Mouse (Mus musculus) kidney, embryonic 14.5 days (tissue): ENCODE results near the gene Arhgef25. TPM values are rescaled to one million over a fixed set of nuclear protein-coding genes. Genes with fewer than 3 reads are reported as not detected.
A peak's percentile ranks its signal among the peaks of the same experiment; 100 is the strongest.
"Not testable (repeated sequence)": the region's sequence is repeated elsewhere in the genome, so short reads cannot be mapped to it uniquely, and the experiment has no call there.

ENCODE experiments used
- ATAC-seq: fragments of 200-750 bp; cut with Nextera tagmentation; 2 replicates; pipeline ENCODE4 v1.8.0; 2017; ENCODE audit warnings: moderate number of reproducible peaks, mild to moderate bottlenecking, moderate TSS enrichment, moderate library complexity; ENCODE audit not compliant: low FRiP score, low TSS enrichment
- H3K27ac ChIP-seq: fragments of 300-500 bp; sonication (generic); 2 replicates; pipeline ENCODE4 v1.5.1; 2014; ENCODE audit warnings: low read depth, mild to moderate bottlenecking, low read length, moderate library complexity, mixed read lengths
- H3K27me3 ChIP-seq: fragments of 300-500 bp; sonication (generic); 2 replicates; pipeline ENCODE4 v1.6.1; 2014; ENCODE audit warnings: mild to moderate bottlenecking, low read length; ENCODE audit not compliant: control insufficient read depth, insufficient read depth
- H3K36me3 ChIP-seq: fragments of 300-500 bp; sonication (generic); 2 replicates; pipeline ENCODE4 v1.6.1; 2014; ENCODE audit warnings: low read length, mixed read lengths; ENCODE audit not compliant: control insufficient read depth, insufficient read depth
- H3K4me1 ChIP-seq: fragments of 300-500 bp; sonication (generic); 2 replicates; pipeline ENCODE4 v1.6.1; 2014; ENCODE audit warnings: low read length, mixed read lengths; ENCODE audit not compliant: control insufficient read depth, insufficient read depth
- H3K4me2 ChIP-seq: fragments of 300-500 bp; sonication (generic); replicated peaks from 2 replicates; pipeline ENCODE4 v1.6.1; 2014; ENCODE audit warnings: low read depth, mild to moderate bottlenecking, low read length
- H3K4me3 ChIP-seq: fragments of 300-500 bp; sonication (generic); 2 replicates; pipeline ENCODE4 v1.5.1; 2014; ENCODE audit warnings: mild to moderate bottlenecking, low read length
- H3K9ac ChIP-seq: fragments of 300-500 bp; sonication (generic); 2 replicates; pipeline ENCODE4 v1.6.1; 2014; ENCODE audit warnings: low read depth, mild to moderate bottlenecking, low read length, moderate library complexity
- H3K9me3 ChIP-seq: fragments of 300-500 bp; sonication (generic); 2 replicates; pipeline ENCODE4 v1.6.1; 2016; ENCODE audit warnings: low read length; ENCODE audit not compliant: control insufficient read depth
- WGBS: fragments of 180-500 bp; shearing (Covaris S2); extraction: QIAGEN DNeasy Blood & Tissue Kit; methylation state at CpG from one replicate; pipeline ENCODE4 v1.1.7; 2014; 5-methylcytosine and 5-hydroxymethylcytosine counted together
- polyA plus RNA-seq: library from polyadenylated mRNA; unstranded; fragments of >200 nt; fragmentation: Nextera tagmentation; extraction: Ambion mirVana; gene quantifications from 2 replicates; pipeline ENCODE4 v1.2.1, GENCODE M21; 2014

The Arhgef25 gene
- polyA plus RNA-seq, 1 experiment from 2014 or later, result 32.9 TPM

DNA sequence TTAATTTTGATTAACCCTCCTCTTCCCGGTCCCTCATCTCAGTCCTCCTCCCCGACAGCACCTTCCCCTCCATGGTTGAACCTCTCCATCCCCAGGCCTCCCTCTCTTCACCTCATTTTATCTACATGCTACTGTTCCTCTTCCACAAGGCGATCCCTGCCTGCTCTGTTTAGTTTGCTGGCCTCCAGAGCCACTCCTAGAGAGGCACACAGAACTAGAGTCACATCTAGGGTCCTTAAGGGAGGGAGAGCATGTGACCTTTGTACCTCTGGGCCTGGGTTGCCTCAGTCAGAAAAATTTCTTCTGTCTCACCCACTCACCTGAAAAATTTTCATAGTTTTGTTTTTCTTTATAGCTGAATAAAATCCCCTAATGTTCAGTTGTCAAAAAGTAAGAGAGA, 52.0 kb downstream of the Arhgef25 start:
- no peak for ATAC-seq

DNA sequence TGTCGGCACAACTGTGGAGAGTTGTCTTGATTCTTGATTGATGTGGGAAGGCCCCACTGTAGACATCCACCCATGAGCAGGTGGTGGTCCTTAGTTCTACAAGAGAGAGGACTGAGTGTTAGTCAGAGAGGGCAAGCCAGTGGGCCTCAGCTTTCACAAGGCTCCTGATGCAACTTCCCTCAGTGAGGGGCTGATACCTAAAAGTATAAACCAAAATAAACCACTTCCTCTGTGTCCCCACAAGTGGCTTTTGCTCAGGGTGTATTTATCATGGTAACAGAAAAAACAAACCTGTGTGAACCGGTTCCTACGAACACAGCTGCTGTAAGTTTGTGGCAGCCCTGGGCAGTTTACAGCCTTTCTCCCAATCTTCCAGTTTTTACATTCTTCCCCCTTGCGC, 53.4 kb downstream of the Arhgef25 start:
- Histone ChIP-seq H3K4me2 (no peak overlapping the region), H3K27me3 (no peaks in the 10 kb centered on the region), H3K9me3 (no peaks in the 10 kb centered on the region), H3K4me3 (no peak overlapping the region), H3K9ac (no peak overlapping the region), H3K27ac (no peak overlapping the region), H3K4me1 (no peaks in the 10 kb centered on the region), H3K36me3 (no peaks in the 10 kb centered on the region)
- no peak for ATAC-seq
- WGBS, result 80% methylated on average over 4 of the region's 4 CpGs

More for the DNA sequence above, 52.0 kb downstream of the Arhgef25 start:
- H3K36me3 ChIP-seq, result no peaks in the 10 kb centered on the region
- WGBS, result 83% methylated on average over 3 of the region's 3 CpGs
- H3K9ac ChIP-seq, result no peak overlapping the region
- no peaks in the 10 kb centered on the region for H3K4me1 ChIP-seq
- no peak overlapping the region for H3K4me3 ChIP-seq
- no peaks in the 10 kb centered on the region for H3K27me3 ChIP-seq
- no peak overlapping the region for H3K4me2 ChIP-seq
- no peaks in the 10 kb centered on the region for H3K9me3 ChIP-seq
- no peak overlapping the region for H3K27ac ChIP-seq

DNA sequence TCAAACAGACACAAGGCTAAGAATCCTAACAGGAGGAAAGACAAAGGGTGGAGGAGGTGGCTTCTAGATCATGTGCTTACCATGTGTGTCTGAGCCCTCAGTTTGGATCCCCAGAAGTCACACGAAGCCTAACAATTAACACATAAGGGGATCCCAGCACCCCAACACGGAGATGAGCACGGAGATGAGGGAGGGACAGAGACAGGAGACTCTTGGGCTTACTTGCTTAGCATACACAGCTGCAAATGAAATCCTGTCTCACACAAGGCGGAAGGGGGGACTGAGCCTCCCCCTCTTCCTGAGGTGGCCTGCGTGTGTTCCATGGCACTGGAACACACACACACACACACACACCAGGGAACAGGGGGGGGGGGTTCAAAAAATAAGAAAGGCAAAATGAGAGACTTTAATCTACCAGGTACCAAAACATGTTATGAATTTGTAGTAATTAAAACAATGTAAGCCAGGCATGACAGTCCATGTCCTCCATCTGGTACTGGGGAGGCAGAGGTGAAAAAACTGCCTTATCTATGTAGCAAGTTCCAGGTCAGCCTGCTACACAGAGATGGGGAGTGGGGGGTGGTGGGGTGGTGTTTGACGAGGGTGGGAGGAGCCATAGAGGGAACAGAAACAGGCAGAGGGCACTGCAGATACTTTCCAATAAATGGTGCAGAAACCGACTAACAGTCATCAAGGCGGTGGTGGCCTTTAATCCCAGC, 54.6 kb downstream of the Arhgef25 start:
- H3K27me3 ChIP-seq, result no peaks in the 10 kb centered on the region
- H3K36me3 ChIP-seq, result no peaks in the 10 kb centered on the region
- WGBS, result 61% methylated on average over 8 of the region's 8 CpGs
- no peaks in the 10 kb centered on the region for H3K4me1 ChIP-seq
- no peak overlapping the region for H3K9ac ChIP-seq
- H3K27ac ChIP-seq, result no peak overlapping the region
- no peak overlapping the region for H3K4me2 ChIP-seq
- 0 out of 2 replicates have a peak, but pooled peaks have one; percentile 49 for ATAC-seq
- no peak overlapping the region for H3K4me3 ChIP-seq
- H3K9me3 ChIP-seq, result no peaks in the 10 kb centered on the region

DNA sequence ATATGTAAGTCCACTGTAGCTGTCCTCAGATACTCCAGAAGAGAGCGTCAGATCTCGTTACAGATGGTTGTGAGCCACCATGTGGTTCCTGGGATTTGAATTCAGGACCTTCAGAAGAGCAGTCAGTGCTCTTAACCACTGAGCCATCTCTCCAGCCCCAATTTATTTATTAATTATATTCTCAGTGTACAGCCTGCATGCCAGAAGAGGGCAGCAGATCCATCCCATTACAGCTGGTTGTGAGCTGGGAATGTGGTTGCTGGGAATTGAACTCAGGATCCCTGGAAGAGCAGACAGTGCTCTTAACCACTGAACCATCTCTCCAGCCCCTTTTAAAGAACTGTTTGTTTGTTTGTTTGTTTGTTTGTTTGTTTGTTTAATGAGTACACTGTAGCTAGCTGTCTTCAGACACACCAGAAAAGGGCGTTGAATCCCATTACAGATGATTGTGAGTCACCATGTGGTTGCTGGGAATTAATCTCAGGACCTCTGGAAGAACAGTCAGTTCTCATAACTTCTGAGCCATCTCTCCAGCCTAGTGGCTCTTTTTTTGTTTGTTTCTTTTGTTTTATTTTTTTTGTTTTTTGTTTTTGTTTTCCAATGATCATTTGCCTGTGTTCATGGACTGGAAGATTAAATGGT, 55.4 kb downstream of the Arhgef25 start:
- WGBS, result 86% methylated on average over 3 of the region's 3 CpGs
- not testable (repeated sequence) for H3K27ac ChIP-seq, H3K36me3 ChIP-seq, H3K4me2 ChIP-seq, H3K9me3 ChIP-seq, H3K27me3 ChIP-seq, H3K4me3 ChIP-seq, ATAC-seq, H3K4me1 ChIP-seq, H3K9ac ChIP-seq

Other genes with a start within 250 kb of the Arhgef25 start
- gene Ctdsp2, start 211.4 kb downstream of the Arhgef25 start, polyA plus RNA-seq, result 81.1 and 112 TPM in 2 replicates
- gene Avil, start 189.4 kb downstream of the Arhgef25 start, polyA plus RNA-seq, result 0.19 and 0.20 TPM in 2 replicates
- gene Tsfm, start 159.2 kb downstream of the Arhgef25 start, polyA plus RNA-seq, result 90.5 and 98.2 TPM in 2 replicates
- 69.5 and 78.1 TPM in 2 replicates for gene Mettl1, start 148.7 kb downstream of the Arhgef25 start, polyA plus RNA-seq
- gene Eef1akmt3, start 148.6 kb downstream of the Arhgef25 start, polyA plus RNA-seq, result 0.39 and 0.89 TPM in 2 replicates
- 0.36 and 0.41 TPM in 2 replicates for gene Cyp27b1, start 141.8 kb downstream of the Arhgef25 start, polyA plus RNA-seq
- gene March9, start 129.9 kb downstream of the Arhgef25 start, polyA plus RNA-seq, result 1.5 and 2.6 TPM in 2 replicates
- 2,221 and 2,763 TPM in 2 replicates for gene Cdk4, start 126.5 kb downstream of the Arhgef25 start, polyA plus RNA-seq
- 106 and 153 TPM in 2 replicates for gene Tspan31, start 119.8 kb downstream of the Arhgef25 start, polyA plus RNA-seq
- gene Agap2, start 114.8 kb downstream of the Arhgef25 start, polyA plus RNA-seq, result 0.07 and 0.61 TPM in 2 replicates
- gene Os9, start 69.0 kb downstream of the Arhgef25 start, polyA plus RNA-seq, result 31.4 and 47.5 TPM in 2 replicates
- 6.2 and 8.7 TPM in 2 replicates for gene B4galnt1, start 24.9 kb downstream of the Arhgef25 start, polyA plus RNA-seq
- 2.0 and 2.3 TPM in 2 replicates for gene Slc26a10, start 9.4 kb downstream of the Arhgef25 start, polyA plus RNA-seq
- 107 and 117 TPM in 2 replicates for gene Dtx3, start 5.6 kb upstream of the Arhgef25 start, polyA plus RNA-seq
- gene Pip4k2c, start 21.5 kb upstream of the Arhgef25 start, polyA plus RNA-seq, result 19.2 and 31.0 TPM in 2 replicates
- 0.37 and 0.57 TPM in 2 replicates for gene Kif5a, start 73.3 kb upstream of the Arhgef25 start, polyA plus RNA-seq
- gene Dctn2, start 76.3 kb upstream of the Arhgef25 start, polyA plus RNA-seq, result 164 and 173 TPM in 2 replicates
- 16.2 and 22.3 TPM in 2 replicates for gene Mbd6, start 98.9 kb upstream of the Arhgef25 start, polyA plus RNA-seq
- 93.9 and 146 TPM in 2 replicates for gene Mars, start 121.7 kb upstream of the Arhgef25 start, polyA plus RNA-seq
- gene Arhgap9, start 131.9 kb upstream of the Arhgef25 start, polyA plus RNA-seq, result 3.0 and 3.1 TPM in 2 replicates
- gene Gli1, start 151.9 kb upstream of the Arhgef25 start, polyA plus RNA-seq, result 8.2 and 9.2 TPM in 2 replicates
- 0.07 and 0.08 TPM in 2 replicates for gene Inhbe, start 164.3 kb upstream of the Arhgef25 start, polyA plus RNA-seq
- 0.10 and 0.22 TPM in 2 replicates for gene Inhbc, start 180.3 kb upstream of the Arhgef25 start, polyA plus RNA-seq
- 36.6 and 37.9 TPM in 2 replicates for gene R3hdm2, start 190.2 kb upstream of the Arhgef25 start, polyA plus RNA-seq